Mouse (Mus musculus) ES-Bruce4 (cell line): ENCODE measurements around the gene Tgfbr3.

Experiments
- CTCF ChIP-seq: IDR thresholded peaks from one replicate; pipeline ENCODE4 v1.8.1; 2011; ENCODE audit warnings: low read depth, low read length
- POLR2A ChIP-seq: IDR thresholded peaks from one replicate; pipeline ENCODE4 v1.8.1; 2011; ENCODE audit warnings: low read length; ENCODE audit not compliant: insufficient read depth

DNA sequence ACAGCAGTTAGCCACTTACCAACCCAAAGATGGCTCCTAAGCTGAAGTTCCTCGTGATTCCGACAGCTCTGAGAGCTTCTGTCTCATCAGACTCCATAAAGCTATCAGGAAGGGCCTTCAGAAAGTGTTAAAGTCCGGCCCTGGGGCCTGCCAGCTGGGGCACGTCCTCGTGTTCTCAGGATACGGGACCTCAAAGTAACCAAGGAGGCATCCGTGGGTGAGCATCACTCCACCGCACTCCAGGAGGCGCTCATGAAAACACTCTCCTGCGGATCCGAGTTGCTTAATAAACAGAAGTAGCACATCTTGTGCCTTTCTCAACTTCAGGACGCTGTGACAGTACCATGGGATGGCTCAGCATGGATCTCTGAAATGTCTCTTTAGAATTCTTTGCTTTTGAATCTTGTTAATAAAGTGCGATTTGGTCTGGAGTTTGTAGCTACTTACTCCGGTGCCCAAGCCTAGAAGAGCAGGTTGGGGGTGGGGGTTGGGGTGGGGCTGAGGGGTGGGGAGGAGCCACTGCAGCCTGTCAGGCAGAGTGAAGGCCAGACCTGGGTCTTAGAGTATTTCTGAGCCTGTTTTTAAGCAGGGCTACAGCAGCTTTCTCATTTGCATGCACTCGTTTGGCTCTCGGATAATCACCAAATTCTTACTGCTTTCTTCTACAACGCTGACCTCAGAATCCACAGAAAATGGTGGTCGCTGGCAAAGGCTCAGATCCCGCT, 38.7 kb downstream of the Tgfbr3 start:
- TF ChIP-seq CTCF (no peak), POLR2A (no peak)
